Mouse (Mus musculus) limb, embryonic 11.5 days (tissue): ENCODE measurements around the gene Tmem253. TPM values are rescaled to one million over a fixed set of nuclear protein-coding genes. Genes with fewer than 3 reads are reported as not detected.

ENCODE experiments used
- ATAC-seq: fragments of 200-750 bp; cut with Nextera tagmentation; 2 replicates; pipeline ENCODE4 v1.8.0; 2017; ENCODE audit warnings: low read depth; ENCODE audit not compliant: insufficient number of reproducible peaks, low FRiP score, low TSS enrichment
- DNase-seq: peaks from one replicate; pipeline ENCODE4 v3.0.0-alpha.2; 2015; ENCODE audit warnings: low spot score
- H3K27ac ChIP-seq: fragments of 300-500 bp; sonication (generic); replicated peaks from 2 replicates; pipeline ENCODE4 v1.5.1; 2014; ENCODE audit warnings: low read depth, mild to moderate bottlenecking, low read length
- H3K27me3 ChIP-seq: fragments of 300-500 bp; sonication (generic); 2 replicates; pipeline ENCODE4 v1.6.1; 2014; ENCODE audit warnings: mild to moderate bottlenecking, low read length, mixed read lengths; ENCODE audit not compliant: control insufficient read depth, insufficient read depth
- H3K36me3 ChIP-seq: fragments of 300-500 bp; sonication (generic); 2 replicates; pipeline ENCODE4 v1.6.1; 2014; ENCODE audit warnings: mild to moderate bottlenecking, low read length, moderate library complexity, mixed read lengths; ENCODE audit not compliant: control insufficient read depth, insufficient read depth
- H3K4me1 ChIP-seq: fragments of 300-500 bp; sonication (generic); 2 replicates; pipeline ENCODE4 v1.6.1; 2014; ENCODE audit warnings: low read length, mixed read lengths; ENCODE audit not compliant: control insufficient read depth, insufficient read depth
- H3K4me2 ChIP-seq: fragments of 300-500 bp; sonication (generic); 2 replicates; pipeline ENCODE4 v1.6.1; 2014; ENCODE audit warnings: low read depth, mild to moderate bottlenecking, moderate library complexity; ENCODE audit not compliant: severe bottlenecking
- H3K4me3 ChIP-seq: fragments of 300-500 bp; sonication (generic); 2 replicates; pipeline ENCODE4 v1.5.1; 2014; ENCODE audit warnings: low read depth, low read length
- H3K9ac ChIP-seq: fragments of 300-500 bp; sonication (generic); 2 replicates; pipeline ENCODE4 v1.6.1; 2014; ENCODE audit warnings: mild to moderate bottlenecking, low read length
- H3K9me3 ChIP-seq: fragments of 300-500 bp; sonication (generic); 2 replicates; pipeline ENCODE4 v1.6.1; 2016; ENCODE audit warnings: low read length; ENCODE audit not compliant: control insufficient read depth
- WGBS: fragments of 180-500 bp; shearing (Covaris S2); extraction: QIAGEN DNeasy Blood & Tissue Kit; methylation state at CpG from one replicate; pipeline ENCODE4 v1.1.7; 2014; 5-methylcytosine and 5-hydroxymethylcytosine counted together
- polyA plus RNA-seq: library from polyadenylated mRNA; unstranded; fragments of >200 nt; fragmentation: Nextera tagmentation; extraction: Ambion mirVana; gene quantifications from 2 replicates; pipeline ENCODE4 v1.2.1, GENCODE M21; 2014

Gene Tmem253
- polyA plus RNA-seq, 1 experiment from 2014 or later, result 1.3 TPM

DNA sequence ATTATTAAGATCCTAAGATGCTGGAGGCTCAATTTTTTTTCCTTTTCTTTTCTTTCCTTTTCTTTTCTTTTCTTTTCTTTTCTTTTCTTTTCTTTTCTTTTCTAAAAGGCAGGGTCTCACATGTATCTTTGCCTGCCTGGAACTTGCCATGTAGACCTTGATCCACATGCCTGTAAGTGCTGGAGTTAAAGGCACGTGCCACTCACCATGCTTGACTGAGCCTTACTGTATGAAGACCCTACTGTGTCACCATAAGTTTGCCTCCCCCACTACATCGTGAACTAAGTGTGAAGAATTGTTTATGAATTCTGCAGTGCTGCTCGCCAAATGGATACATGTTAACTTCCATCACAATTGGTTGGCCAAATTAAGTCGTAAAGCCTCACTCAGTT is 5.7 kb downstream of the Tmem253 start:
- Histone ChIP-seq H3K4me1 (peaks cover 4% of the 10 kb centered on the region), H3K27ac (peak overlapping the region; percentile 97; the same call in 1 of the 2 replicates), H3K36me3 (no peaks in the 10 kb centered on the region), H3K9ac (no peak overlapping the region), H3K4me3 (no peak overlapping the region), H3K27me3 (no peaks in the 10 kb centered on the region), H3K9me3 (no peaks in the 10 kb centered on the region), H3K4me2 (peak overlapping the region; percentile 65; the same call in 1 of the 2 replicates)
- DNase-seq (no peak), ATAC-seq (no peak)
- WGBS, result 66% methylated on average over 4 of the region's 4 CpGs

GRCm38 (mm10) chr14:52021568-52022212 is 6.2 kb downstream of the Tmem253 start:
- H3K27ac ChIP-seq, result no peak overlapping the region
- no peak for DNase-seq
- no peak overlapping the region for H3K4me3 ChIP-seq
- no peak overlapping the region for H3K4me2 ChIP-seq
- no peaks in the 10 kb centered on the region for H3K36me3 ChIP-seq
- ATAC-seq, result no peak
- 90% methylated on average over 8 of the region's 8 CpGs for WGBS
- H3K9ac ChIP-seq, result no peak overlapping the region
- no peaks in the 10 kb centered on the region for H3K9me3 ChIP-seq
- H3K4me1 ChIP-seq, result peaks cover 4% of the 10 kb centered on the region
- H3K27me3 ChIP-seq, result no peaks in the 10 kb centered on the region

DNA sequence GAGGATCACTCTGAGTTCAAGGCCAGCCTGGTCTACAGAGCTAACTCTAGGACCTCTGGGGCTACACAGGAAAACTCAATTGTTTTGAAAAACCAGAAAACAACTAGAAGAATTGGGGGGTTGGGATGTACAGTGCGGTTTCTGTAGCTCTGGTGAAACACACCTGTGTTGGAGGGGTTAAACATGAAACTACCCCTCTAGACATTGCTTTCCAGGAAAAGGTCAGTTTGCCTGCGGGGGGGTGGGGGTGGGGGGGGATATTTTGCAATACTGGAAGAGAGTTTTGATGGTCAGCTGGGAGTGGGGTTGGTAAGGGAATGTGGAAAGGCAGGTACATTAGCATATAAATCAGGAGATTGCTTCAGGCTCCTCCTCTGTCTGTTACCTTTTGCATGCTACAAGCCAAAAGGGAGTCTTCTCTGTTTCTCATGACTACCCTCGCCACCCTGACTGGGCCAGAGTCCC is 6.8 kb downstream of the Tmem253 start:
- H3K27ac ChIP-seq, result no peak overlapping the region
- H3K9ac ChIP-seq, result no peak overlapping the region
- 68% methylated on average over 3 of the region's 3 CpGs for WGBS
- H3K36me3 ChIP-seq, result no peaks in the 10 kb centered on the region
- H3K4me3 ChIP-seq, result no peak overlapping the region
- no peaks in the 10 kb centered on the region for H3K27me3 ChIP-seq
- H3K4me2 ChIP-seq, result peak overlapping the region; percentile 23; the same call in 1 of the 2 replicates
- H3K4me1 ChIP-seq, result peaks cover 4% of the 10 kb centered on the region
- ATAC-seq, result no peak
- DNase-seq, result no peak
- no peaks in the 10 kb centered on the region for H3K9me3 ChIP-seq

- peak overlapping the region; percentile 23; the same call in 1 of the 2 replicates for H3K4me2 ChIP-seq
- ATAC-seq (peak; percentile 48; the same call in 1 of the 2 replicates), DNase-seq (peak; percentile 92)
- H3K4me1 ChIP-seq, result peaks cover 4% of the 10 kb centered on the region
- H3K36me3 ChIP-seq, result no peaks in the 10 kb centered on the region
- 7% methylated on average over 23 of the region's 23 CpGs for WGBS
- H3K9ac ChIP-seq, result peak overlapping the region; percentile 8; the same call in 1 of the 2 replicates
- no peak overlapping the region for H3K4me3 ChIP-seq
- H3K27me3 ChIP-seq, result no peaks in the 10 kb centered on the region
- H3K9me3 ChIP-seq, result no peaks in the 10 kb centered on the region
- H3K27ac ChIP-seq, result peak overlapping the region; percentile 73
These were observed 7.4 kb downstream of the Tmem253 start for GRCm38 (mm10) chr14:52022709-52023459.

DNA sequence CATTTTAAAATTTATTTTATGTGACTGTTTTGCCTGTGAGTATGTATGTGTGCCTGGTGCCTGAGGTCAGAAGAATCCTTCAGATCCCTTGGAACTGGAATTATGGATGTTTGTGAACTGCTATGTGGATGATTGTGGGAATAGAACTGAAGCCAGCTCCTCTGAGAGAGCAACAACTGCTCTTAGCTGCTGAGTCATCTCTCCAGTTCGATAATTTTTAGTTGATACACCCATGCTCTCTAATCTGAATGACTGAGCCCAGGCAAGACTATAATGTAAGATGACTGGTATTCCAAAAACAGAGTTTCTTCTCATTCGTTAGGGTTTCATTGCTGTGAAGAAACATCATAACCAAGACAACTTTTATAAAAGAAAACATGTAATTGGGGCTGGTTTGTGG is 8.7 kb downstream of the Tmem253 start:
- Histone ChIP-seq H3K4me1 (peaks cover 1% of the 10 kb centered on the region), H3K4me2 (no peak overlapping the region), H3K27me3 (no peaks in the 10 kb centered on the region), H3K36me3 (no peaks in the 10 kb centered on the region), H3K4me3 (no peak overlapping the region), H3K9ac (no peak overlapping the region), H3K27ac (no peak overlapping the region), H3K9me3 (no peaks in the 10 kb centered on the region)
- DNase-seq, result no peak
- 82% methylated on average over 2 of the region's 2 CpGs for WGBS
- ATAC-seq, result no peak

DNA sequence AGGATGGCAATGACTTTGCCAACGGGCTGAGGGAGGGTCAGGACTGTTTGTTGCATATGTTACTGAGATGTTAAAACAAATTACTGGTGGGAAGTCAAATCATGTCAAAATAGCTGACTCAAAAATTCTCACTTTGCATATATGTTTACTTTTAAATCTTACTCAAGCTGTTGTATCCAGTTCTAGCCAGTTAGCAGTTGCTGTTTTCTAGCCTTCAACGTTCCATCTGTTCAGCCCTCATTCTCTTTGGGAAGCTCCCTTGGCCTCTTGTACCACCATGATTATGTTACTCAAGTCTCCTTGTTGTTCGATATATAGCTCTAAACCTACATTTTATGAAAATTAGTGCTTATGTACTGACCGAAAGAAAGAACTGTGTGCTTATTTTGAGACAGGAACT is 10.9 kb downstream of the Tmem253 start:
- Histone ChIP-seq H3K36me3 (no peaks in the 10 kb centered on the region), H3K27me3 (no peaks in the 10 kb centered on the region), H3K4me3 (no peak overlapping the region), H3K27ac (no peak overlapping the region), H3K9me3 (no peaks in the 10 kb centered on the region), H3K9ac (no peak overlapping the region), H3K4me2 (no peak overlapping the region), H3K4me1 (no peaks in the 10 kb centered on the region)
- DNase-seq (no peak), ATAC-seq (no peak)
- 88% methylated on average over 4 of the region's 4 CpGs for WGBS

DNA sequence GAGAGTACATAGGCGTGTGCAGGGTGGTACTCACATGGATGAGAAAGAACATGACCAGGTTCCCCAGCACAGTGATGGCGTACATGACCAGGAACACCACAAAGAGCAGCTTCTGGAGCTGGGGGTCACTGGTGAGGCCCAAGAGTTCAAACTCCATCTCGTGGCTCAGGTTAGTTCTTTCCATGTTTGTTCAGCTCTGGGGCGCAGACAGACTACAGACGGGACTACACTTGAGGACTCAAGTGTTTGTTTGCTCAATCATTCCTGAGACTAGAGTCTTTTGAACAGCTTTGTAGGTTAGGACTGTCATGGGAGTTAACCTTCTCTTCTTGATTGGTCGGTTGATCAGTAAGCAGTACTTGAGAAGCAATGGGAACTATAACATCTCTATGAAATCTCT is 20.5 kb downstream of the Tmem253 start:
- Histone ChIP-seq H3K27me3 (no peaks in the 10 kb centered on the region), H3K27ac (no peak overlapping the region), H3K36me3 (no peaks in the 10 kb centered on the region), H3K4me1 (no peaks in the 10 kb centered on the region), H3K4me2 (no peak overlapping the region), H3K9me3 (no peaks in the 10 kb centered on the region), H3K9ac (no peak overlapping the region), H3K4me3 (no peak overlapping the region)
- WGBS, result 89% methylated on average over 6 of the region's 6 CpGs
- DNase-seq, result no peak
- ATAC-seq, result no peak

GRCm38 (mm10) chr14:52039332-52039731 is 23.9 kb downstream of the Tmem253 start:
- Histone ChIP-seq H3K27ac (no peak overlapping the region), H3K27me3 (no peaks in the 10 kb centered on the region), H3K4me1 (no peaks in the 10 kb centered on the region), H3K9ac (no peak overlapping the region), H3K9me3 (no peaks in the 10 kb centered on the region), H3K4me3 (no peak overlapping the region), H3K36me3 (no peaks in the 10 kb centered on the region), H3K4me2 (no peak overlapping the region)
- no peak for DNase-seq
- ATAC-seq, result no peak
- 86% methylated on average over 5 of the region's 5 CpGs for WGBS
